Mouse (Mus musculus) lung, embryonic 14.5 days (tissue): Measurements from ENCODE around the gene Nfyc. TPM values are rescaled to one million over a fixed set of nuclear protein-coding genes. Genes with fewer than 3 reads are reported as not detected.

Experiments used
- ATAC-seq: fragments of 200-750 bp; cut with Nextera tagmentation; 2 replicates; pipeline ENCODE4 v1.8.0; 2017; ENCODE audit warnings: mild to moderate bottlenecking, moderate TSS enrichment, moderate library complexity; ENCODE audit not compliant: insufficient read depth
- DNase-seq: peaks from one replicate; pipeline ENCODE4 v3.0.0-alpha.2; 2015
- H3K27ac ChIP-seq: fragments of 300-500 bp; sonication (generic); 2 replicates; pipeline ENCODE4 v1.5.1; 2014; ENCODE audit warnings: low read depth, mild to moderate bottlenecking, moderate library complexity
- H3K27me3 ChIP-seq: fragments of 300-500 bp; sonication (generic); 2 replicates; pipeline ENCODE4 v1.6.1; 2014; ENCODE audit warnings: low read length, control low read depth; ENCODE audit not compliant: insufficient read depth
- H3K36me3 ChIP-seq: fragments of 300-500 bp; sonication (generic); 2 replicates; pipeline ENCODE4 v1.6.1; 2014; ENCODE audit warnings: control low read depth; ENCODE audit not compliant: insufficient read depth
- H3K4me1 ChIP-seq: fragments of 300-500 bp; sonication (generic); 2 replicates; pipeline ENCODE4 v1.6.1; 2014; ENCODE audit warnings: antibody characterized with exemption, control low read depth; ENCODE audit not compliant: insufficient read depth
- H3K4me2 ChIP-seq: fragments of 300-500 bp; sonication (generic); 2 replicates; pipeline ENCODE4 v1.6.1; 2014; ENCODE audit warnings: mild to moderate bottlenecking
- H3K4me3 ChIP-seq: fragments of 300-500 bp; sonication (generic); 2 replicates; pipeline ENCODE4 v1.5.1; 2014; ENCODE audit warnings: low read depth, low read length
- H3K9ac ChIP-seq: fragments of 300-500 bp; sonication (generic); 2 replicates; pipeline ENCODE4 v1.6.1; 2014
- H3K9me3 ChIP-seq: fragments of 300-500 bp; sonication (generic); 2 replicates; pipeline ENCODE4 v1.6.1; 2016; ENCODE audit warnings: low read depth, low read length, control low read depth
- CTCF ChIP-seq: IDR thresholded peaks from 2 replicates; pipeline ENCODE4 v1.5.1; 2016; ENCODE audit warnings: antibody characterized with exemption, low read depth
- WGBS: fragments of 180-500 bp; shearing (Covaris S2); extraction: QIAGEN DNeasy Blood & Tissue Kit; methylation state at CpG from one replicate; pipeline ENCODE4 v1.1.7; 2014; 5-methylcytosine and 5-hydroxymethylcytosine counted together
- microRNA counts: library from miRNA; unstranded; fragments of <30 nt; microRNA quantifications from one replicate; lab custom pipeline; 2016
- microRNA-seq: library from miRNA; unstranded; fragments of <30 nt; microRNA quantifications from one replicate; pipeline ENCODE4, GENCODE M21; 2016; ENCODE audit warnings: borderline number of aligned reads
- polyA plus RNA-seq: library from polyadenylated mRNA; unstranded; fragments of >200 nt; fragmentation: Nextera tagmentation; extraction: Ambion mirVana; gene quantifications from 2 replicates; pipeline ENCODE4 v1.2.1, GENCODE M21; 2014

Gene Nfyc
- polyA plus RNA-seq, 1 experiment from 2014 or later = 114 TPM

DNA sequence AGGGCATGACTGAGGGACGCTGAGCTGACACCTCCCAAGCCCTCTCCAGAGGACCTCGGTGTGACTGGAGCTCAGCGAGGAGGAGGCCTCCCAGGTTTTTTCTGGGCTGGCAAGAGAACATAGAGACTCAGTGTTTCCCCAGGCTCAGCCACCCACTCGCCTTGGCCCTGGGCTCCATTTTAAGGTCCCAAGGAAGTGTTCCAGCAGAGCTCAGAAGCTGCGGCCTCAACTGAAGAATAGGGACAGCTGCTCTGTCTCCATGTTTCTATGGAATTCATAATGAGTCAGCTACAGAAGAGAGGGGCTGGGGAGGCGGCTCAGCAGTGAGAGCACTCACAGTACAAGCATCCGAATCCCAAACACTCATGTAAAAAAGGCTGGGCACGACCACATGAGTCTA lies 113.8 kb downstream of the Nfyc start:
- Histone ChIP-seq H3K4me1 (peaks cover 6% of the 10 kb centered on the region; the same call in 1 of the 2 replicates), H3K27me3 (peaks cover 13% of the 10 kb centered on the region; the same call in 1 of the 2 replicates), H3K4me3 (no peak overlapping the region), H3K9me3 (no peaks in the 10 kb centered on the region), H3K27ac (no peak overlapping the region), H3K4me2 (no peak overlapping the region), H3K9ac (no peak overlapping the region), H3K36me3 (no peaks in the 10 kb centered on the region)
- WGBS = 58% methylated on average over 8 of the region's 8 CpGs
- ATAC-seq (no peak), DNase-seq (no peak)
- TF ChIP-seq CTCF = no peak

DNA sequence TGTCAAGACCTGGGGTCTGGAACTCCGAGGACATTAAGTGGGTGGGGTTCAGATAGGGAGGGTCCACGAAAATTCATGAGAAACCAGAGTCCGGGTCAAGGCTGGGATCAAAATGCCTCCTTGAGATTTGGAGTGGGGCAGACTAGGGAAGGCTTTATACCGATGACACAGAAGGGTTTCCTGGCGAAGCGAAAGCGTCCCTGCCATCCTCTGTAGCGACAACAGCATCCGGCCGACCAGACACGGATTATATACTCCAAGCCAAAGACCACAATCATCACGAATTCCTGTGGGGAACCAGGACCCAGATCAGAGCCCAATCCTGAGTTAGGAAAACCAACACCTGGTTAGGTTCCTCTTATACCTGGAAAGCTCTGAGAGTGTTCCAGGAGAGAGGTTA lies 114.6 kb downstream of the Nfyc start:
- WGBS = 14% methylated on average over 12 of the region's 12 CpGs
- H3K36me3 ChIP-seq = no peaks in the 10 kb centered on the region
- H3K4me3 ChIP-seq = peak overlapping the region; percentile 33
- H3K27ac ChIP-seq = no peak overlapping the region
- 0 out of 2 replicates have a peak, but pooled peaks have one; percentile 5 for ATAC-seq
- TF ChIP-seq CTCF = no peak
- no peaks in the 10 kb centered on the region for H3K9me3 ChIP-seq
- H3K4me2 ChIP-seq = peak overlapping the region; percentile 73
- H3K27me3 ChIP-seq = peaks cover 13% of the 10 kb centered on the region; the same call in 1 of the 2 replicates
- no peak overlapping the region for H3K9ac ChIP-seq
- peaks cover 6% of the 10 kb centered on the region; the same call in 1 of the 2 replicates for H3K4me1 ChIP-seq
- no peak for DNase-seq

DNA sequence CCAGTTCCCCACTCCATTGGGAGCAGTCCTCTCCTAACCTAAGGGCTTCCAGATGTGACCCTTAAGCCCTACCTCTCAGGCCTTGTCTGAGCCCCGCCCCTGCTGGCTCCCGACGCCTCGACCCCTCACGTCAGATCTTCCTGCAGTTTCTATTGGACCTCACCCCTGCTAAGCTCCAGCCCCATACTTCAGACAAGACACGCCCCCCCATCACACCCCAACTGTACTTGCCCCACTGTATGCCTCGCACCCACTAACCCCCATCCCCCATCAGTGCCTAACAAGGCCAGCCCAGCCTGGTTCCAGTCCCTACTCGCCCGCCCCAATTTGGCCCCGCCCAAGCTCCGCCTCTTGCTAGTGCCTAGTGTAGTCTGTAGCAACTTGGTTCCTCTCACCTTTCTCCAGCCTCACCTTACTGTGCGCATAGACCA lies 115.2 kb downstream of the Nfyc start:
- ATAC-seq (peak; percentile 84), DNase-seq (peak; percentile 74)
- Histone ChIP-seq H3K9me3 (no peaks in the 10 kb centered on the region), H3K4me3 (peak overlapping the region; percentile 33), H3K4me1 (peaks cover 6% of the 10 kb centered on the region; the same call in 1 of the 2 replicates), H3K36me3 (no peaks in the 10 kb centered on the region), H3K9ac (peak overlapping the region; percentile 23; the same call in 1 of the 2 replicates), H3K27ac (no peak overlapping the region), H3K4me2 (peak overlapping the region; percentile 73), H3K27me3 (peaks cover 13% of the 10 kb centered on the region; the same call in 1 of the 2 replicates)
- 2% methylated on average over 12 of the region's 12 CpGs for WGBS
- TF ChIP-seq CTCF = no peak

- no peak for DNase-seq
- H3K27ac ChIP-seq = no peak overlapping the region
- TF ChIP-seq CTCF = no peak
- no peak for ATAC-seq
- no peaks in the 10 kb centered on the region for H3K36me3 ChIP-seq
- H3K27me3 ChIP-seq = peaks cover 13% of the 10 kb centered on the region; the same call in 1 of the 2 replicates
- no peaks in the 10 kb centered on the region for H3K9me3 ChIP-seq
- H3K9ac ChIP-seq = no peak overlapping the region
- H3K4me1 ChIP-seq = peaks cover 6% of the 10 kb centered on the region; the same call in 1 of the 2 replicates
- 68% methylated on average over 6 of the region's 6 CpGs for WGBS
- no peak overlapping the region for H3K4me3 ChIP-seq
- H3K4me2 ChIP-seq = no peak overlapping the region
These were observed 117.4 kb downstream of the Nfyc start for GRCm38 (mm10) chr4:120713856-120714497.

DNA sequence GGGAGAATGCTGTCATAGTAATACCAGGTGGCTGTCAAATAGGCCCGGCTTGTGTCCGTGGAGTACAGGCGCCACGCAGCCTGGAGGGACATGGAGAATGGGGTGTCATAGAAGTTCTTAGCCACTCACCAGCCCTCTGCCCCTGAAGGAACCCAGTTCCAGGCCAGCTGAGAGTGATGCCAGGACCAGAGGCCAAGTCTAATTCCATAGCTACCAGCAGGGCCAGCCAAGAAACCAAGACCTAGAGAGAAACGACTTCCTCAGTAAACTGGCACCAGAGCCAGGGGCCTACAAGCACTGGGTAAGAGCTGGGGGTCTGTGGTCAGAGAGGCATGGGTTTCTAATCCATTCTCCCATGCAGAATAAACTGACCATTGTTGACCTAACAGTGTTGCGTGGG lies 118.4 kb downstream of the Nfyc start:
- no peak for TF ChIP-seq CTCF
- WGBS = 91% methylated on average over 6 of the region's 6 CpGs
- no peak for ATAC-seq
- no peak for DNase-seq
- Histone ChIP-seq H3K4me2 (no peak overlapping the region), H3K9ac (no peak overlapping the region), H3K36me3 (no peaks in the 10 kb centered on the region), H3K4me1 (peaks cover 6% of the 10 kb centered on the region; the same call in 1 of the 2 replicates), H3K27me3 (peaks cover 13% of the 10 kb centered on the region; the same call in 1 of the 2 replicates), H3K4me3 (no peak overlapping the region), H3K27ac (no peak overlapping the region), H3K9me3 (no peaks in the 10 kb centered on the region)

- ATAC-seq (no peak), DNase-seq (no peak)
- 70% methylated on average over 12 of the region's 12 CpGs for WGBS
- Histone ChIP-seq H3K27me3 (0 out of 2 replicates have a peak, but pooled peaks cover 7% of the 10 kb centered on the region), H3K9me3 (no peaks in the 10 kb centered on the region), H3K9ac (no peak overlapping the region), H3K27ac (no peak overlapping the region), H3K4me2 (no peak overlapping the region), H3K36me3 (no peaks in the 10 kb centered on the region), H3K4me3 (no peak overlapping the region), H3K4me1 (peaks cover 6% of the 10 kb centered on the region; the same call in 1 of the 2 replicates)
- no peak for TF ChIP-seq CTCF
These were observed 119.1 kb downstream of the Nfyc start for GRCm38 (mm10) chr4:120712236-120712635.

MicroRNA genes within 50 kb of the gene (microRNA counts, 519-probe panel; counts per million panel counts)
- microRNA mmu-miR-30e (lab: Ali Mortazavi, UCI) = 2,597 counts per million, percentile 47 among the panel's probes with 10 or more counts

Small RNA genes within 50 kb of the gene (microRNA-seq; reads per million reads assigned to microRNA genes)
- not detected for gene Gm23936
- 112 reads per million, percentile 50 among the genes with 10 or more reads in this experiment for gene Mir30c-1
- gene Mir30e = not detected
- not detected for gene Mir30f

Other genes starting within 250 kb of the Nfyc start
- not detected in 2 replicates for gene Gm8439, start 242.8 kb downstream of the Nfyc start, polyA plus RNA-seq
- gene Cited4, start 165.0 kb downstream of the Nfyc start, polyA plus RNA-seq = 1.6 and 2.3 TPM in 2 replicates
- gene Kcnq4, start 83.0 kb downstream of the Nfyc start, polyA plus RNA-seq = 3.7 and 4.5 TPM in 2 replicates
- 0.70 and 1.1 TPM in 2 replicates for gene Rims3, start 23.2 kb upstream of the Nfyc start, polyA plus RNA-seq
- gene Exo5, start 93.4 kb upstream of the Nfyc start, polyA plus RNA-seq = 24.3 and 25.1 TPM in 2 replicates
- gene Zfp69, start 120.1 kb upstream of the Nfyc start, polyA plus RNA-seq = 7.8 and 9.4 TPM in 2 replicates
- 19.2 and 19.7 TPM in 2 replicates for gene Smap2, start 185.7 kb upstream of the Nfyc start, polyA plus RNA-seq
- 8.2 and 9.3 TPM in 2 replicates for gene Col9a2, start 207.8 kb upstream of the Nfyc start, polyA plus RNA-seq